Mouse (Mus musculus): ENCODE results near the gene Farp1.

DNA sequence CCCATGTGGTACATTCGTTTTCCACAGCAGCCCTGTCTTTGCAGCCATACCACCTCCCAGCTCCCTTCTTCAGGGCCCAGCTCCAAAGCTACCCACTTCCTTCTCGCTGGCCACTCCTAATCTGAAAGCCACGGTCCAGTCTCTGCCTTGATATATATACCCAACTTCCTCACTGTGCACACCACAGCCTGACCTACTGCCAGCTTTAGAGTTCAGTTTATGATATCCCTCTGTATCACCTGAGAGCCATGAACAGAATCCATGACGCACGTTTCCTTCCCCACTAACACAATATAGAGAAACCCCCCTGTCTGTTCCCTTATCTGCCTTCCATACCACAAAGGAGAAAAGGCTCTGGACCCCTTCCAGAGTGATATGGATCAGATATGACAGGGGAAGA, 283.4 kb downstream of the Farp1 start:
- TF ChIP-seq CTCF (conservative IDR thresholded peaks at IDR 0.05; ENCODE audit: insufficient read depth, insufficient read length, low read depth, low read length) (no peak), POLR2A (IDR thresholded peaks at IDR 0.05; ENCODE audit: low read depth, low read length) (no peak)
